Mouse (Mus musculus): Measurements from ENCODE around the gene Pde1b. TPM values are rescaled to one million over a fixed set of nuclear protein-coding genes. Genes with fewer than 3 reads are reported as not detected.
A peak's percentile ranks its signal among the peaks of the same experiment; 100 is the strongest.

Gene Pde1b
- 1 to 10 TPM; 1.8 to 2.2 TPM for total RNA-seq (2021)

- peak; percentile 63 for DNase-seq
These were observed at the start of gene Pde1b for GRCm38 (mm10) chr15:103502435-103503250. Gene Pde1b (plus strand): TSS chr15:103503034.

GRCm38 (mm10) chr15:103453551-103454218 lies 49.1 kb upstream of the Pde1b start, which contains the start of gene Nckap1l:
Gene Nckap1l (plus strand): TSS chr15:103453794.
- DNase-seq: peak; percentile 20

GRCm38 (mm10) chr15:103454449-103454848 lies 48.4 kb upstream of the Pde1b start:
- DNase-seq: no peak

GRCm38 (mm10) chr15:103462539-103463261 lies 40.1 kb upstream of the Pde1b start:
- peak; percentile 8 for DNase-seq

- no peak for DNase-seq
These were observed 31.2 kb upstream of the Pde1b start for GRCm38 (mm10) chr15:103471488-103472194.

DNA sequence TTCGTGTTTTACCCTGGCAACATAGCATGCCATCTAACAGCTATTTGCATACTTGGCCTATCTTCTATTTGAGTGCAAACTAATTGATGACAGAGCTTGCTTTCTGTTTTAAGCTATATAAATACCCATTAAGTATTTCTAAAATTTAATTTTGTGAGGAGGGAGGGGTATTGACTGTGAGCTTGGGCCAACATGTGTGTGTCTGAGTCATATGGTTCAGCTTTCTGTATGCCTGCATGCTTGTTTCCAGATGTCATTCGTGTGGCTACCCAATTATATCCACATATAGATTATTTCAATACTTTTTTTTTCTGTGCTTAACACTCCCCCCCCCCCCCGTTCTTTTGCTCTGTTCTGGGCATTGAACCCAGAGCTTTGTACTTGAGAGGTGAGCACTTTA lies 30.6 kb upstream of the Pde1b start:
- no peak for DNase-seq

DNA sequence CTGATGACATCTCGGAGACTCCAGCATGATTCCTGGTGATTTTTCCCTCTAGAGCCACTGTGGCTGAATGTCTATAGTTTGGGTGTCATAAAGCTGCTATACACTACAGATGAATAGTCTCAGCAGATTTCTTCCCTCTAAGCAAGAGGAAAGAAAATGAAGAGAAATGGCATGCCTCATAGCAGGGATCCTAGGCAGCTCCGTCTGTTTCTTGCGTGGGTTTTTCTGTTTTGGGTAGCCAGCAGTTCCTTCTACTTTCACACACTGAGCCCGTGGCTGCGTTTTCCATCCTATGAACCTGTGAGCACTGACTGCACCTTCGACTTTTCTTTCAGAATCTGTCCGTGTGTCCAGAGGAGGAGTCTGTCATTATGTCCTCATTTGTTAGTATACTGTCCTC lies 29.7 kb upstream of the Pde1b start:
- DNase-seq: no peak

DNA sequence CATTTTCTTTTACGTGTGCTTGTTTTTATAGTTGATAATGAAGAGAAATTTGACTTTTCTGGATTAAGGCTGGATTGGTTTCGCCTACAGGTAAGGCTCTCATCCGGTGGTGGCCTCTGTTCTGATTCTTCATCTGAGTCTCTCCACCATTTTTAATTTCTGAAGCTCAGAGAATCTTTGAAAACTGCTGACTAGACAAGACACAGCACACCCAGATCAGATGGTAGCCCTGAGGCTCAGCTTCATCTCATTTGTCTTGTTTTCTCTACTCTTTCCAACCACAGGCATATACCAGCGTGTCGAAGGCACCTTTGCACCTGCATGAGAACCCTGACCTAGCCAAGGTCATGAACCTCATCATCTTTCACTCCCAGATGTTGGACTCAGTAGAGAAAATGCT lies 29.1 kb upstream of the Pde1b start:
- DNase-seq: no peak

- no peak for DNase-seq
These were observed 23.7 kb upstream of the Pde1b start for GRCm38 (mm10) chr15:103479080-103479606.

GRCm38 (mm10) chr15:103480129-103480528 lies 22.7 kb upstream of the Pde1b start:
- no peak for DNase-seq

GRCm38 (mm10) chr15:103482488-103482887 lies 20.3 kb upstream of the Pde1b start:
- DNase-seq: peak; percentile 24

DNA sequence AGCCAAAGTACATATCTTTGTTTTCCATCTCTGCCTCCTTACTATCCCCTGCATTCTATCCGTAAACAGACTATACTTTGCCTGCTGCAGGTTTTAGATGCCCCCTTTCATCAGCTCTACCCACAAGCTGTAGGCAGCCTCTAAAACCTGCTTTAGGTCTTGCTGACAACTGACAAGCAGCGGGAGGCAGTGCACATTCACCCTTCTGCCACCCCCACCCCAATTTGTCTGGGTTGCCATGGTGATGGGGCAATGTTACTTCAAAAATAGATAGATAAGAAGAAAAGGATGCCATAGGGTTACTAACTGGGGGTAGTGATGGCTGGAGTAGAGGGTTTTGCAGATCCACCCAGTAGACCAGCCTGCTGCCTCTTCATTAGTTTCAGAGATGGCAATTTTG lies 18.3 kb upstream of the Pde1b start:
- DNase-seq: no peak

DNA sequence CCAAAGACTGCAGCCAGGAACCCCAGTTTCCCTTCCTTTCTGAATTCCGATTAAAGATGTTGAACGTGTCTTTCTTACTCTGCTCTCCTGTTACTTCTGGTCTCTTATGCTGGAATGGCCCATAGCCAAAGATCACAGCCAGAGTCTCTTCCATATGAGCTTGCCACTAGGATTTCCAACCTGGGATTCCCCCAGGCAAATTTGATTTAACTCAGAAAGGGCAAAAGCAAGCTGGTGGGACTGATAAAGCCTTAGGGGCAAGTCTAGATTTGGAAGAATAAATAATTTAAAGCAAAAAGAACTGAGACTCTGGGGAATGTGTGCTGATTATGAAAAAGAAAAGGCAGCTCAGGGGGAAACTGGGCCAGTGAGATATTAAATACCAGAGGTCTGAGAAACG lies 17.7 kb upstream of the Pde1b start:
- no peak for DNase-seq

- DNase-seq: no peak
These were observed 16.2 kb upstream of the Pde1b start for GRCm38 (mm10) chr15:103486658-103487057.

DNA sequence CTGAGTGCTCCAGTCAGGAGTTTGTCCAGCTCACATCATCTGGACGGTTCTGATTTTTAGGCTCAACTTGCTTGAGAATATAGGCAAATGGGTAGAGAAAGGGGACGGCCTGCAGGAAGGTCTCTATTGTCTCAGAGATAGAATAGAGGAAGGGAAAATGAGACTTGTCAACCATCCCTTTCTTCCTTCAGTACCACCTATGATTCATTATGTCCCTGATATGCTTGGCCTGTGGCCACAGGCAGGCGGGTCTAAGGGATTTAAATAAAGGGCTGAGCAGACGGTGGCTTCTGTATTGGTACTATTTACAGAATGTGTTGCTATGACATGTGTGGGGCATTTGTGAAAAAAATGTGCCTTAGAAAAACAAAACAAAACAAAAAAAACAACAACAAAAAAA lies 14.5 kb upstream of the Pde1b start:
- DNase-seq: no peak

DNA sequence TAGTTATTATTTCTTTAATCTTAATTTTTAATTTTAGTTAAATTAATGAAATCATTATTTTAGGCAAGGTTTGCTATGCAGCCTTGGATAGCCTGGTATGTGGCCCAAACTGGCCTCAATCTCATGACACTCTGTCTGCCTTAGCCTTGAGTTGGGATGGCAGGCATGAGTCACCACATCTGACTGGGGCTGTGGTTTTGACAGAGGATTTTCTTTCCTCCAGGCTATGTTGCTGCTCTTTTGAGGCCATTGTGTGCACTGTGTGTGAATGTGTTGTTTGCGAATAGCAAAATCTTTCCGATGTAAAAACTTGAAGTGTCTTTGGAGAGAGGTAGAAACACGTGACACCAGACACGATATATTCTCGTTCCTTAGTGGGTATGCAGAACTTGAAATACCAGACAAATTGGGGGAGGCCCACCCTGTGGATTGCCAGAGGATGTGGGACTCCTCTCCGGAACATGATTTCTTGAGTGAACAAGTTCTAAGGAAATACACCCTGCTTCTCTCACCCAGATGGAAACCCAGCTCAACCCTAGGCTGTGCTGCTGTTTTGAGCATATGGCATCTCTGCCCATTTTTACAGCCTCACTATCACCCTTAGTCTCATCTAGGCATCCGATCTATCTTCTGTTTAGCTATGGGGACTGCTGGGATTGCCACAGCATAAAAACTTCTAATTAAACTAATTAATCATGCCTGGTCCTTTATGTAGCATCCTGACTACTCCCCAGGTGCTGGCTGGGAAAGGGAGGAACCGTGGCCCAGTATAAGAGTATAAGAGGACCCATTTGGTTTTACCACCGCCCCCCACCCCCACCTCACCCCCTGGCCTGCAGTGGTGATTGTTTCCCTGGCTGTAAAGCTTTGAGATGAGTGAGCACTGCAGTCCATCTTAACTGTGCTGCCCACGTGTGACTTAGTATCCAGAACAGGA lies 6.4 kb upstream of the Pde1b start:
- no peak for DNase-seq

- DNase-seq: no peak
These were observed 4.7 kb upstream of the Pde1b start for GRCm38 (mm10) chr15:103498157-103498556.

DNA sequence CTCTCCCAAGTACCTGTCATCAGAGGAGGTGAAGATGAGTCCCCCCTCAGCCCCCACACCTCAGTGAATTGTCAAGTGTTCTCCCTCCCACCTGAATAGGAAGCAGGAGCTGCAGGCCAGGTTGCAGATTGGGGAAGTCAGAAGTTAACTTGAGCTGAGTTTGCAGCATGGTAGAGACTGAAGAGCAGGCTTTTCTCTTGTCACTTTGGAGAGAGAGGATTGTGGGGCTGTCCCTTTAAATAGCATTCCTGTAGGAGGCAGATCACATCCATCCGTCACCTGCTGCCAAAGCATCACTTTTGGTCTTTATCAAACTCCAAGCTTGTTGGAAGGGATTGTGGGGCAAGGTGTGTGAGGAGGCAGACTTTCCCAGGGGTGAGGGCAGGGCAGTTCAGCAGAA lies 2.1 kb upstream of the Pde1b start:
- no peak for DNase-seq

DNA sequence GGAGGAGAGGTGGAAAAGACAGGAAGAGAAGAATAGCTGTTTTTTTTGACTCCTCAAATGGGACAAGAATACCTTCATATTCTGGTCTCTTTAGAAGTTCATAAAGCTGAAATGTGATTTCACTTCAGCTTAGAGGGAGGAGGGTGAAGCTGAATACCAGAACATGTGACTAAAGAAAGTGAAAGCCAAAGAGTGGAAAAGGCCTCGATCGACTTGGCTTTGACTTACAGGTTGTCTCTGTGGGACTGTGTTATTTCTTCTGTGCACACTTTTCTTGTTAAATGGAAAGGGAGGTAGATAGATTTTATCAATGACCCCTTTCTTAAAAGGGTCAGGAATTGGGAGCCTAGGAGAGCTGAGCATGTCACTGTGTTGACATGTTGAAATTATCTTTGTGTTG lies 1.6 kb upstream of the Pde1b start:
- no peak for DNase-seq

- no peak for DNase-seq
These were observed 392 bp downstream of the Pde1b start for GRCm38 (mm10) chr15:103503251-103503600.

GRCm38 (mm10) chr15:103503660-103504059 lies 826 bp downstream of the Pde1b start:
- no peak for DNase-seq
